Mouse (Mus musculus) lung, adult 2 months (tissue): Measurements from ENCODE around the gene Cryba1.

Experiments
- CTCF ChIP-seq: fragments of 200-500 bp; IDR thresholded peaks from 2 replicates; pipeline ENCODE4 v1.5.1; 2011; ENCODE audit warnings: mild to moderate bottlenecking, low read length, control low read depth; ENCODE audit not compliant: insufficient read depth
- POLR2A ChIP-seq: fragments of 200-500 bp; IDR thresholded peaks from 2 replicates; pipeline ENCODE4 v1.6.1; 2011; ENCODE audit warnings: low read depth, mild to moderate bottlenecking, control low read depth, low read length, borderline replicate concordance; ENCODE audit errors: extremely low read depth

GRCm38 (mm10) chr11:77697232-77697631 is 27.9 kb downstream of the Cryba1 start:
- TF ChIP-seq POLR2A: no peak
- TF ChIP-seq CTCF: no peak
